In genomic region chr10:88420141-88420541, GRCm38 (mm10) we compare ENCODE assay signal across 24 mouse cellular contexts. TPM values are rescaled to one million over a fixed set of nuclear protein-coding genes. Genes with fewer than 3 reads are reported as not detected.
DNase-seq lines count a peak whose midpoint lies in the region; ATAC-seq and TF ChIP-seq lines count a peak whose summit lies in the region.
"Had no signal": no experiment of that assay in that cellular context is flagged by ENCODE, and none has a peak within 500 bp of the region (broad histone marks: within the 10 kb centered on the region; RNA-seq: fewer than 3 reads in every experiment).

No protein-coding gene starts in this region.

- H3K9ac ChIP-seq in midbrain, embryonic 11.5 days (ENCODE audit: low read length) = no peak overlapping the region
- H3K9ac ChIP-seq: heart, embryonic 12.5 days; liver, embryonic 14.5 days had no signal

- peak; percentile 21 for DNase-seq in adrenal gland, adult 2 months
- no peak for DNase-seq in adrenal gland, postnatal 36 days
- DNase-seq in spleen, adult 2 months (ENCODE audit: low read depth in 1 of 2, low spot score in 2 of 2) = no peak
- DNase-seq in spleen, postnatal 36 days (ENCODE audit: low spot score in 2 of 2) = no peak
- DNase-seq in midbrain, embryonic 11.5 days (ENCODE audit: low spot score, missing footprints) = no peak
- DNase-seq in adrenal gland, adult (ENCODE audit: inconsistent age in 2 of 2, low spot score in 1 of 2) = no peak
- DNase-seq: cerebellum, adult 18-20 months; gastrocnemius, postnatal 10 days; kidney, postnatal 10 days; lung, postnatal 10 days; right cerebral cortex, postnatal 25 days had no signal

- H3K36me3 ChIP-seq in spleen, adult 2 months (ENCODE audit: control insufficient read depth, insufficient read depth, low read length) = peaks cover 8% of the 10 kb centered on the region
- no peaks in the 10 kb centered on the region; the same call in 1 of the 2 replicates for H3K36me3 ChIP-seq in midbrain, embryonic 11.5 days (ENCODE audit: control insufficient read depth, insufficient read depth, low read length)

- peaks cover 27% of the 10 kb centered on the region; the same call in 1 of the 2 replicates for H3K4me1 ChIP-seq in spleen, adult 2 months (ENCODE audit: control insufficient read depth, insufficient read depth, insufficient read length)
- no peaks in the 10 kb centered on the region for H3K4me1 ChIP-seq in midbrain, embryonic 11.5 days (ENCODE audit: control insufficient read depth, insufficient read depth, low read length)
- H3K4me1 ChIP-seq: embryonic facial prominence, embryonic 10.5 days; hindbrain, embryonic 10.5 days had no signal

- ATAC-seq in granulocyte monocyte progenitor cell, adult 5-6 weeks (replicated peaks; ENCODE audit: poor library complexity, severe bottlenecking) = peak; percentile 17
- ATAC-seq in midbrain, embryonic 11.5 days (ENCODE audit: low FRiP score) = no peak
- ATAC-seq in erythroid progenitor cell, adult 5-6 weeks (replicated peaks; ENCODE audit: low FRiP score, poor library complexity, severe bottlenecking) = no peak
- ATAC-seq: forebrain, embryonic 14.5 days; hindbrain, postnatal 0 days; intestine, postnatal 0 days had no signal

- H3K9me3 ChIP-seq in midbrain, embryonic 11.5 days (ENCODE audit: control insufficient read depth, low read length) = no peaks in the 10 kb centered on the region
- H3K9me3 ChIP-seq: embryonic facial prominence, embryonic 10.5 days; heart, embryonic 12.5 days; hindbrain, embryonic 10.5 days had no signal

- WGBS in spleen, adult 2 months = 34% methylated on average over 11 of the region's 11 CpGs
- 86% methylated on average over 11 of the region's 11 CpGs for WGBS in midbrain, embryonic 11.5 days

- H3K4me3 ChIP-seq in spleen, adult 2 months (ENCODE audit: extremely low read depth, insufficient read depth, insufficient read length) = no peak overlapping the region
- H3K4me3 ChIP-seq in midbrain, embryonic 11.5 days (ENCODE audit: low read depth, low read length) = no peak overlapping the region
- H3K4me3 ChIP-seq: embryonic facial prominence, embryonic 10.5 days; heart, embryonic 12.5 days; hindbrain, embryonic 10.5 days had no signal

- H3K27ac ChIP-seq in spleen, adult 2 months (ENCODE audit: insufficient read depth, low read length) = peak overlapping the region; percentile 86
- no peak overlapping the region for H3K27ac ChIP-seq in midbrain, embryonic 11.5 days (ENCODE audit: low read depth, low read length)
- H3K27ac ChIP-seq: embryonic facial prominence, embryonic 10.5 days; hindbrain, embryonic 10.5 days; hindbrain, postnatal 0 days; liver, embryonic 14.5 days; stomach, postnatal 0 days had no signal

- H3K4me2 ChIP-seq in midbrain, embryonic 11.5 days = no peak overlapping the region
- H3K4me2 ChIP-seq: heart, embryonic 12.5 days had no signal

- H3K27me3 ChIP-seq in spleen, adult 2 months (ENCODE audit: control insufficient read depth, insufficient read depth, low read length) = no peaks in the 10 kb centered on the region
- H3K27me3 ChIP-seq in midbrain, embryonic 11.5 days (ENCODE audit: control insufficient read depth, insufficient read depth, low read length) = no peaks in the 10 kb centered on the region
- H3K27me3 ChIP-seq: heart, embryonic 12.5 days had no signal

- no peak for TF ChIP-seq CTCF in spleen, adult 2 months (IDR thresholded peaks at IDR 0.05; ENCODE audit: extremely low read depth, insufficient read depth, insufficient read length, insufficient replicate concordance)

- no peak for TF ChIP-seq POLR2A in spleen, adult 2 months (IDR thresholded peaks at IDR 0.05; ENCODE audit: low read depth, low read length)

RNA-seq across cellular contexts. Expression of gene Sycp3, which starts 39.2 kb away (rescaled TPM):
- 1 to 10 TPM; 2.1 to 2.4 TPM for total RNA-seq in adrenal gland, adult 2 months (2021)
- polyA plus RNA-seq in adrenal gland, adult 2 months (2012; rRNA removed) = not detected in 2 replicates
- total RNA-seq in adrenal gland, postnatal 36 days (2021) = 1 to 10 TPM; 1.1 to 3.9 TPM
- not detected in 2 replicates for polyA plus RNA-seq in spleen, adult 2 months (2012; rRNA removed)
- total RNA-seq in granulocyte monocyte progenitor cell, adult 5-6 weeks (2014; fragmentation: Nextera tagmentation) = not detected in 2 replicates
- total RNA-seq in granulocyte monocyte progenitor cell, adult 5-6 weeks (2017) = 0.30 TPM in 1 of 2 replicates, not detected in the other
- 0.19 TPM in 1 of 2 replicates, not detected in the other for polyA plus RNA-seq in midbrain, embryonic 11.5 days (2014; fragmentation: Nextera tagmentation; extraction: Ambion mirVana)
- not detected in 2 replicates for total RNA-seq in erythroid progenitor cell, adult 5-6 weeks (2015; ENCODE audit: low replicate concordance)
- total RNA-seq in erythroid progenitor cell, adult 5-6 weeks (2017; ENCODE audit: low replicate concordance) = not detected in 2 replicates
- total RNA-seq: gastrocnemius, postnatal 10 days; hindbrain, postnatal 0 days; MEL; midbrain, postnatal 0 days; neutrophil, adult 5-6 weeks had no signal
- polyA plus RNA-seq: forebrain, embryonic 14.5 days; hindbrain, embryonic 10.5 days had no signal

RNA-seq across cellular contexts. Expression of gene Gnptab, which starts 41.2 kb away (rescaled TPM):
- 10 to 100 TPM; 31.1 to 36.3 TPM for total RNA-seq in adrenal gland, adult 2 months (2021)
- 4.6 and 4.7 TPM in 2 replicates for polyA plus RNA-seq in adrenal gland, adult 2 months (2012; rRNA removed)
- 10 to 100 TPM; 25.2 to 28.7 TPM for total RNA-seq in adrenal gland, postnatal 36 days (2021)
- polyA plus RNA-seq in spleen, adult 2 months (2012; rRNA removed) = 6.8 and 8.3 TPM in 2 replicates
- 80.5 and 85.2 TPM in 2 replicates for total RNA-seq in granulocyte monocyte progenitor cell, adult 5-6 weeks (2014; fragmentation: Nextera tagmentation)
- 53.4 and 62.9 TPM in 2 replicates for total RNA-seq in granulocyte monocyte progenitor cell, adult 5-6 weeks (2017)
- 6.5 and 7.0 TPM in 2 replicates for polyA plus RNA-seq in midbrain, embryonic 11.5 days (2014; fragmentation: Nextera tagmentation; extraction: Ambion mirVana)
- total RNA-seq in erythroid progenitor cell, adult 5-6 weeks (2015; ENCODE audit: low replicate concordance) = 10.1 TPM in 2 replicates
- total RNA-seq in erythroid progenitor cell, adult 5-6 weeks (2017; ENCODE audit: low replicate concordance) = 5.9 and 11.0 TPM in 2 replicates

RNA-seq across cellular contexts. Expression of gene Dram1, which starts 41.3 kb away (rescaled TPM):
- 10 to 100 TPM; 10.2 to 23.5 TPM for total RNA-seq in adrenal gland, adult 2 months (2021)
- 18.1 and 39.3 TPM in 2 replicates for polyA plus RNA-seq in adrenal gland, adult 2 months (2012; rRNA removed)
- total RNA-seq in adrenal gland, postnatal 36 days (2021) = 10 to 100 TPM; 10.6 to 19.6 TPM
- 13.1 and 20.7 TPM in 2 replicates for polyA plus RNA-seq in spleen, adult 2 months (2012; rRNA removed)
- total RNA-seq in granulocyte monocyte progenitor cell, adult 5-6 weeks (2014; fragmentation: Nextera tagmentation) = 21.7 and 34.6 TPM in 2 replicates
- total RNA-seq in granulocyte monocyte progenitor cell, adult 5-6 weeks (2017) = 24.8 and 33.2 TPM in 2 replicates
- polyA plus RNA-seq in midbrain, embryonic 11.5 days (2014; fragmentation: Nextera tagmentation; extraction: Ambion mirVana) = 0.34 and 0.76 TPM in 2 replicates
- 8.3 and 10.9 TPM in 2 replicates for total RNA-seq in erythroid progenitor cell, adult 5-6 weeks (2015; ENCODE audit: low replicate concordance)
- total RNA-seq in erythroid progenitor cell, adult 5-6 weeks (2017; ENCODE audit: low replicate concordance) = 4.1 and 5.9 TPM in 2 replicates
- total RNA-seq: MEL had no signal
